Mouse (Mus musculus) lung, adult 2 months (tissue): Measurements from ENCODE around the gene Slc9b2.

ENCODE experiments used
- CTCF ChIP-seq: fragments of 200-500 bp; IDR thresholded peaks from 2 replicates; pipeline ENCODE4 v1.5.1; 2011; ENCODE audit warnings: mild to moderate bottlenecking, low read length, control low read depth; ENCODE audit not compliant: insufficient read depth
- POLR2A ChIP-seq: fragments of 200-500 bp; IDR thresholded peaks from 2 replicates; pipeline ENCODE4 v1.6.1; 2011; ENCODE audit warnings: low read depth, mild to moderate bottlenecking, control low read depth, low read length, borderline replicate concordance; ENCODE audit errors: extremely low read depth

- TF ChIP-seq CTCF (no peak), POLR2A (no peak)
Measured at GRCm38 (mm10) chr3:135332691-135333090, 25.2 kb downstream of the Slc9b2 start.
